Mouse (Mus musculus) kidney, embryonic 14.5 days (tissue): ENCODE data around the gene Sun1. TPM values are rescaled to one million over a fixed set of nuclear protein-coding genes. Genes with fewer than 3 reads are reported as not detected.
A peak's percentile ranks its signal among the peaks of the same experiment; 100 is the strongest.

Experiments
- ATAC-seq: fragments of 200-750 bp; cut with Nextera tagmentation; 2 replicates; pipeline ENCODE4 v1.8.0; 2017; ENCODE audit warnings: moderate number of reproducible peaks, mild to moderate bottlenecking, moderate TSS enrichment, moderate library complexity; ENCODE audit not compliant: low FRiP score, low TSS enrichment
- H3K27ac ChIP-seq: fragments of 300-500 bp; sonication (generic); 2 replicates; pipeline ENCODE4 v1.5.1; 2014; ENCODE audit warnings: low read depth, mild to moderate bottlenecking, low read length, moderate library complexity, mixed read lengths
- H3K27me3 ChIP-seq: fragments of 300-500 bp; sonication (generic); 2 replicates; pipeline ENCODE4 v1.6.1; 2014; ENCODE audit warnings: mild to moderate bottlenecking, low read length; ENCODE audit not compliant: control insufficient read depth, insufficient read depth
- H3K36me3 ChIP-seq: fragments of 300-500 bp; sonication (generic); 2 replicates; pipeline ENCODE4 v1.6.1; 2014; ENCODE audit warnings: low read length, mixed read lengths; ENCODE audit not compliant: control insufficient read depth, insufficient read depth
- H3K4me1 ChIP-seq: fragments of 300-500 bp; sonication (generic); 2 replicates; pipeline ENCODE4 v1.6.1; 2014; ENCODE audit warnings: low read length, mixed read lengths; ENCODE audit not compliant: control insufficient read depth, insufficient read depth
- H3K4me2 ChIP-seq: fragments of 300-500 bp; sonication (generic); replicated peaks from 2 replicates; pipeline ENCODE4 v1.6.1; 2014; ENCODE audit warnings: low read depth, mild to moderate bottlenecking, low read length
- H3K4me3 ChIP-seq: fragments of 300-500 bp; sonication (generic); 2 replicates; pipeline ENCODE4 v1.5.1; 2014; ENCODE audit warnings: mild to moderate bottlenecking, low read length
- H3K9ac ChIP-seq: fragments of 300-500 bp; sonication (generic); 2 replicates; pipeline ENCODE4 v1.6.1; 2014; ENCODE audit warnings: low read depth, mild to moderate bottlenecking, low read length, moderate library complexity
- H3K9me3 ChIP-seq: fragments of 300-500 bp; sonication (generic); 2 replicates; pipeline ENCODE4 v1.6.1; 2016; ENCODE audit warnings: low read length; ENCODE audit not compliant: control insufficient read depth
- WGBS: fragments of 180-500 bp; shearing (Covaris S2); extraction: QIAGEN DNeasy Blood & Tissue Kit; methylation state at CpG from one replicate; pipeline ENCODE4 v1.1.7; 2014; 5-methylcytosine and 5-hydroxymethylcytosine counted together
- polyA plus RNA-seq: library from polyadenylated mRNA; unstranded; fragments of >200 nt; fragmentation: Nextera tagmentation; extraction: Ambion mirVana; gene quantifications from 2 replicates; pipeline ENCODE4 v1.2.1, GENCODE M21; 2014

Gene Sun1
- 29.2 and 59.5 TPM in 2 replicates for polyA plus RNA-seq

- Histone ChIP-seq H3K36me3 (no peaks in the 10 kb centered on the region), H3K9ac (peak within 1 kb of the TSS; percentile 82), H3K4me1 (peaks cover 19% of the 10 kb centered on the region), H3K27ac (peak within 1 kb of the TSS; percentile 67; the same call in 1 of the 2 replicates), H3K27me3 (no peaks in the 10 kb centered on the region), H3K9me3 (no peaks in the 10 kb centered on the region), H3K4me2 (peak within 1 kb of the TSS; percentile 78), H3K4me3 (peak within 1 kb of the TSS; percentile 64)
- 1% methylated on average over 64 of the region's 64 CpGs for WGBS
- ATAC-seq, result peak; percentile 99
Observed at GRCm38 (mm10) chr5:139199995-139200769, at the start of gene Sun1. Gene Sun1 (plus strand): TSS chr5:139200637.

- Histone ChIP-seq H3K27ac (no peak overlapping the region), H3K4me1 (no peaks in the 10 kb centered on the region), H3K27me3 (no peaks in the 10 kb centered on the region), H3K4me3 (no peak overlapping the region), H3K9ac (no peak overlapping the region), H3K9me3 (no peaks in the 10 kb centered on the region), H3K4me2 (no peak overlapping the region), H3K36me3 (peaks cover 41% of the 10 kb centered on the region)
- 90% methylated on average over 8 of the region's 8 CpGs for WGBS
- ATAC-seq, result no peak
Observed at GRCm38 (mm10) chr5:139160899-139161298, 39.5 kb upstream of the Sun1 start.

GRCm38 (mm10) chr5:139161632-139162031 is 38.8 kb upstream of the Sun1 start:
- H3K4me1 ChIP-seq, result no peaks in the 10 kb centered on the region
- peaks cover 43% of the 10 kb centered on the region for H3K36me3 ChIP-seq
- no peak overlapping the region for H3K4me3 ChIP-seq
- no peak for ATAC-seq
- H3K27me3 ChIP-seq, result no peaks in the 10 kb centered on the region
- no peaks in the 10 kb centered on the region for H3K9me3 ChIP-seq
- no peak overlapping the region for H3K4me2 ChIP-seq
- H3K9ac ChIP-seq, result no peak overlapping the region
- no peak overlapping the region for H3K27ac ChIP-seq
- 88% methylated on average over 10 of the region's 10 CpGs for WGBS

- Histone ChIP-seq H3K9ac (no peak overlapping the region), H3K4me2 (no peak overlapping the region), H3K27me3 (no peaks in the 10 kb centered on the region), H3K4me1 (no peaks in the 10 kb centered on the region), H3K9me3 (no peaks in the 10 kb centered on the region), H3K27ac (no peak overlapping the region), H3K4me3 (no peak overlapping the region), H3K36me3 (peaks cover 69% of the 10 kb centered on the region)
- 77% methylated on average over 6 of the region's 6 CpGs for WGBS
- no peak for ATAC-seq
Observed at GRCm38 (mm10) chr5:139166781-139167361, 33.6 kb upstream of the Sun1 start.

GRCm38 (mm10) chr5:139167548-139167947 is 32.9 kb upstream of the Sun1 start:
- H3K27me3 ChIP-seq, result no peaks in the 10 kb centered on the region
- no peaks in the 10 kb centered on the region for H3K9me3 ChIP-seq
- H3K4me1 ChIP-seq, result no peaks in the 10 kb centered on the region
- H3K4me3 ChIP-seq, result no peak overlapping the region
- no peak overlapping the region for H3K27ac ChIP-seq
- no peak overlapping the region for H3K9ac ChIP-seq
- WGBS, result 87% methylated on average over 1 of the region's 1 CpGs
- peaks cover 69% of the 10 kb centered on the region for H3K36me3 ChIP-seq
- ATAC-seq, result no peak
- H3K4me2 ChIP-seq, result no peak overlapping the region

GRCm38 (mm10) chr5:139171929-139172328 is 28.5 kb upstream of the Sun1 start:
- ATAC-seq, result no peak
- Histone ChIP-seq H3K4me3 (no peak overlapping the region), H3K9ac (no peak overlapping the region), H3K4me2 (no peak overlapping the region), H3K27ac (no peak overlapping the region), H3K4me1 (peaks cover 20% of the 10 kb centered on the region), H3K27me3 (no peaks in the 10 kb centered on the region), H3K36me3 (peaks cover 55% of the 10 kb centered on the region), H3K9me3 (no peaks in the 10 kb centered on the region)
- WGBS, result 90% methylated on average over 4 of the region's 4 CpGs

GRCm38 (mm10) chr5:139174141-139174540 is 26.3 kb upstream of the Sun1 start:
- H3K9ac ChIP-seq, result peak overlapping the region; percentile 34; the same call in 1 of the 2 replicates
- no peak overlapping the region for H3K4me3 ChIP-seq
- 12% methylated on average over 10 of the region's 10 CpGs for WGBS
- peaks cover 50% of the 10 kb centered on the region for H3K36me3 ChIP-seq
- H3K27ac ChIP-seq, result peak overlapping the region; percentile 88
- peaks cover 20% of the 10 kb centered on the region for H3K4me1 ChIP-seq
- no peaks in the 10 kb centered on the region for H3K9me3 ChIP-seq
- H3K27me3 ChIP-seq, result no peaks in the 10 kb centered on the region
- H3K4me2 ChIP-seq, result no peak overlapping the region
- peak; percentile 59 for ATAC-seq

- Histone ChIP-seq H3K36me3 (peaks cover 52% of the 10 kb centered on the region), H3K4me2 (no peak overlapping the region), H3K4me1 (peaks cover 20% of the 10 kb centered on the region), H3K27ac (peak overlapping the region; percentile 88), H3K9me3 (no peaks in the 10 kb centered on the region), H3K27me3 (no peaks in the 10 kb centered on the region), H3K4me3 (no peak overlapping the region), H3K9ac (no peak overlapping the region)
- 13% methylated on average over 10 of the region's 10 CpGs for WGBS
- ATAC-seq, result peak; percentile 78
Observed at GRCm38 (mm10) chr5:139174556-139175547, 25.6 kb upstream of the Sun1 start.
